Mouse (Mus musculus): ENCODE results near the gene Reln.

The Reln gene

DNA sequence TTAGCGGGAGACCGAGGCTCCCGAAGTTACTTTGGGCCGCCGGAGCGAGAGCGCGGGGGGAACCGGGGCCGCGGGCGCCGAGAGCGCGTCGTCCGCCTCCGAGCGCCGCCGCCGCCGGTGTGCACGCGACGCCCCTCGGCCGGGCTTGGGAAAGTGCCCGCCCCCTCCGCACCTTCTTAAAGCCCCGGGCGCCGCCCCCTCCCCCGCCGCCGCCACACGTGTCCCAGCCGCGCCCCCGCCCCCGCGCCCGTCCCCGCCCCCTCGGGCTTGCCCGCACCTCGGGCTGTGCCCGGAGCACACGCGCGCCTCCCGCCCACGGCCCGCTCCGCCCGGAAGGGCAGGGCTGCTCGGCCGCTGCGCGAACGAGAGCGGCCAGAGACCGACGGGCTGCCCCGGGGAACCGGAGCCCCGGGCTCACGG lies at the start of gene Reln:
Gene Reln, minus strand, starts transcription at position 147 of the 420 bp plus-strand sequence.
- no peak for DNase-seq (ENCODE audit: low spot score)

DNA sequence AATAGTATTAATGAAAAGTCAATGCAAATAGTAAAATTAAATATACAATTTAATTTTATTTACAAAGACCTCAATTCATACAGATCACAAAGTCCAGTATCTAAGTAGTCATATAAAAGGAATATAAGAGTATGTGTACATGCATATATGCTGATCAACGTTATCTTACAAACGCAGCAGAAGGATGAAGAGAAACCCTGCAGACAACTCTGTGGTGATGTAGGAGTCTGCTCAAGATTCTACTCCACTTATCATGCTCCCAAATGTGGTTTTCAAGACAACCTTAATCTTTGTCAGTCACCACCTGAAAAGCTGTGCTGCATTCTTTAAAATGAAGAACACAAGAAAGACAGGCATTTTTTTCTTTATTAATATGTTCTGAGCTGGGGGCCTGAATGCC lies 44.0 kb upstream of the Reln start:
- DNase-seq (ENCODE audit: low spot score), result no peak

DNA sequence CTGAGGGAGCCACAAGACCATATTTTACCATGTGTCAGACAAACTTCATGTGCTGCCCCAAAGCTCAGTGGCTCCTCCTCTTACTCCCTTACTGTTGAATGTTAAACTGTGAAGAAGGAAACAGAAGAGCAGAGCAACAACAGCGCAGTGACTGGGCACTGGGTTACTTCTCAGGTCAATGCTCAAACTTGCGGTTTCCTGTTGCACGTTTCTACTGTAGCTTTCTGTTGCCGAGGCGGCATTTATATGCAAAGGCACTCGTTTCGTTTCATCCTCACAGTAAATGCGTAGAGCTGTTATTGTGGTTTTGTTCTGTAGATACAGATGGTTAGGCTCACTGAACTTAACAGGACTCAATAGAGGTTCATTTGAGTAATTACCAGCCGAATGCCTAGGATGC lies 16.0 kb upstream of the Reln start:
- DNase-seq (ENCODE audit: low spot score), result no peak

DNA sequence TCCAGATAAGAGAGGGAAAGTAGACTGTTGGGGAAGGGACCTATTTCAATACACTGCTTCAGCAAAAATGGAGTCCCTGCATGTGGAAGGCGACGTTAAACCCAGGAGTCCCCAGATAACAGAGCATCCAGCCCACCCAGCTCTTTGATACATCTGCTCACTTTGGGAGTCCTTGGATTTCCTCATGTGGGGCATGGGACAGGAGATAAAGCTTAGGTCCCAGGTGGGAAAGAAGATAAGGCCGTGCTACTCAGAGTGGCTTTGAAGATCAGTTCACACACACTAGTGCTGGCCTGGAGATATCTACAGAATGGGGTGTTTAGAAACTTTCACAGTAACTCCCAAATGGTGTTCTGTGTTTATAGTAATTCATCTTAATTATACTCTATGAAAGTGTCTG lies 3.9 kb upstream of the Reln start:
- DNase-seq (ENCODE audit: low spot score), result no peak

DNA sequence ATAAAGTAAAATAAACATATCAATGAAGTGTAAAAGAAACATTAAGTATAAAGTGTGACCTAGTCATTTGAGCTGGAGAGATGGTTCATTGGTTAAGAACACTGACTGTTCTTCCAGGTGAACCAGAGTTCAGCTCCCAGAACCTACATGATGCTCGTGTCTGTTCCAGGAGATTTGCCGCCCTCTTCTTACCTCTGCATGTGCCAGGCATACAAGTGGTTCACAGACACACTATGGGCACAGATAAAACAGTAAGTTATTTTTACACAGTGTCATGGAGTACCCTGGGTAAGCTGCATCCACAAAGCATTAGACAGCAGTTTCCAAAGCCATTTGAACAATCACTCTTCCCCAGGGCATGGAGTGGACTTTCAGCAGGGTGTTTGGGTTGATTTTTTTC lies 3.2 kb upstream of the Reln start:
- DNase-seq (ENCODE audit: low spot score), result no peak

DNA sequence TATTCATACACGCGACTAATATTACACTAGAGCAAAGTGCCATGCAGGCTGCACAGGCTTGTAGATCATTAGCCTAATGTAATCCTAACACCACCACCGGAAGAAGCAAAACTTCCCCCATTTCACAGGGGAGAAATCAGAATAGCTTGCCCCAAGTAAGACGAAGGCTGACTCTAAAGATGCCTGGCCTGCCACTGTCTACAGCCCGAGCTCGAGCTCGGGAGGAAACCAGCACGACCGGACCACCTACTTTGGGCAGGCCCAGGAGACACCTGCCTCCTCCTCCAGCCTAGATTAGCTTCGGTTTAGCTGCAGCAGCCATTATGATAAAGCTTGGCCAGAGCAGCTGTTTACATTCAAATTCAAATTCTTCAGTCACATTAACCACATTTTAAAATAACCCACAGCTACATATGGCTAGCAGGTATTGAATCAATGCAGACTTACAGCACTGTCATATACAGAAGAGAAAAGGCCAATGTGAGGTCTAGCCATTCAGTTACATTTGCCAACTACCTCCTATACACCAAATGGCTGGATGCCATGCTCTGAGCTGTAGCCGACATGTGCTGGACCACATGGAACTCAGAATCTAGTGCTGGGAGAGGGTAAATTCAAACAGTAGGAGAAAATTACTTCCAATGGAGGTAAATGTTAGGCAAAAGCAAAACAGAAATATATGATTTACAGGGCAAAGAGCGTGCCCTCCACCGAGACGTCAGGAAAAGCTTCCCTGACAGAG lies 1.6 kb upstream of the Reln start:
- DNase-seq (ENCODE audit: low spot score), result no peak

DNA sequence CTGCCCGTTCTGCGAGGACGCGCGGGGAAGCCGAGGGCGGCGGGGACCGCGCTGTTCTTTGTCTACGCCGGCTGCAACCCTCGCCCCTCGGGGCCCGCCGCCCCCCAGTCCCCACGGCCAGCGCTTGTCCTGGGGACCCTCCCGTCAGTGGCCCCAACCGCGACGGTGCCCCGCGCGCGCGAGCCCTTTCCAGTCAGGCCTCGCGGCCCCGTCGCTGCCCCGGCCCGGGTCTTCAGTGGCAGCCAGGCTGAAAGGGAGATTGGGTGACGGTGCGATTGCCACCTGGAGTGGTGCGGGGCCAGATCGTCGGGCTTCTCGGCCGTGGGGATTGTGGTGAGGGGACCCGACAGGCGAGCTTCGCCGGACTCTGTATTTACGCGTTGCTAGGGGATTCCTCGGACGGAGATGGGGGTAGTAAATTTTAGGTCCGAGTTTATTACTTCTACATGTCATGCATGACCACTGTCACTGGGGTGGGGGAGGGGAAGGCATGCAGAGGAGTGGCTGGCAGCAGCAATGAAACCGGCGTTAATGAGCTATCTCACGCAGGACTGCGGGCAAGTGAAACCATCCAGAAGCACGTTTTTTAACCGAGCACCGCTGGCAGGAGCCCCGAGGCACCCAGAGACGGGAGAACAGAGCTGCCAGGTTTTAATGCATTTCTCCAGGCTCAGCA lies 612 bp upstream of the Reln start:
- no peak for DNase-seq (ENCODE audit: low spot score)

DNA sequence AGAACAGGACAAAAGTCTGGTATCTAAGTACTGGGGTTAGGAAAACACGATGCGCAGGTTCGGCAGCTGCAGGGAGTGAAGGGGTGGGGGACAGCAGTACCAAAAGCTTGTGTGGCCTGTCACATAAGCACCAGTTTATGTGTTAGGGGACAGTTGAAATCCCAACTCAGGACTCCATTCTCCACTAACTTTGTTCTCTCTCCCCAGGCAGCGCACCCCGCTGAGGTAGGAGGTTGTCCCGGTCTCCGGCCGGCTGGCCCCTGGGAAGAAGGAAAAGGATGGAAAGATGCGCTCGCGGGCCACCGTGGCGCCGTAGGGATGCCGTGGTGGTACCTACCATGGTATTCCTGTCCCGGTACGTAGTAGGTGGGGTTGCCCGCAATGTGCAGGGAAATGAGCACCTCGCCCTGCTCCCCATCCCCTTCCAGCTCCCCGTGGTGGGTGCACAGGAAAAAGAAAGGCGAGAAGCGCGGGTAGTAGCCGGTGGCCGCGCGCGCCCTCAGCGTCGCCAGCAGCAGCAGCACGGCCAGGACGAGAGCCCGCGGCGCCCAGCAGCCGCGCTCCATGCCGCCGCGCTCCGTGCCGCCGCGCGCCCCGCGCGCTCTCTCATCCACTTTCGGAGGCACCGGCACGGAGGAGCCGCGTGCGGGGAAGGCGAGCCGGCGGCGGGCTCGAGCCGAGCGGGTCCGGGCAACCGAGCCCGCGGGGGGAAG lies 503 bp downstream of the Reln start:
- DNase-seq (ENCODE audit: low spot score), result no peak

DNA sequence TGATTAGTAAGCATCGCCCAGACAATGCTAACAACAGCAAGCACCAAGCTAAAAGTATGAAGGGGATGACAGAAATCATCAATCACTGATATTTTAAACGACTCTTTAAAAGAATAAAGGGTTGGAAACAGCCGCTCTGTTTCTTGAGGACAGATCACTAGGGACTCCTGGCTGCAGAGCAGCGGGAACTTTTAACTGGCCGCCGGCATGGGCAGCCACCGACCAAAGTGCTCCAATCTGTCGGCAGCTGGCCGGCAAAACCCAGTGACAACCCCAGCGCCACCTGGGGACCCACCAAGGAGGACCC lies 1.0 kb downstream of the Reln start:
- no peak for DNase-seq (ENCODE audit: low spot score)

DNA sequence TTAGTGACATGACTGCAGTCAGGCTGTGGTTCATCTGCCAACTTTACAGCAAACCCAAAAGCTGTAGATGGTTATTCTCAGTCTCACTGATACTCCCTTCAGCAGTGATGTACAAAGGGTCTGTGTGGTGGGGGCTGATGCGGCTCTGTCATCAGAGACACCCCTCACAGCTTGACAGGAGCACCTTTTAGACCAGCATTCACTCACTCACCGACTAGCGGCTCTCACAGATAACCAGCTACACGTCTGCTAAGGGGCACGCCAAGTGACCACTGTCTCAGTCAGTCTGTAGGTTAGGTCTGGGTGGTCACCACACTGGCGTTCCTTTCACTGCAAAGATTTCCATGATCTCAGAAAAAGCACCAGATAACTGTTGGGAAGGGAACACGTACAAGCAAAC lies 2.0 kb downstream of the Reln start:
- no peak for DNase-seq (ENCODE audit: low spot score)

DNA sequence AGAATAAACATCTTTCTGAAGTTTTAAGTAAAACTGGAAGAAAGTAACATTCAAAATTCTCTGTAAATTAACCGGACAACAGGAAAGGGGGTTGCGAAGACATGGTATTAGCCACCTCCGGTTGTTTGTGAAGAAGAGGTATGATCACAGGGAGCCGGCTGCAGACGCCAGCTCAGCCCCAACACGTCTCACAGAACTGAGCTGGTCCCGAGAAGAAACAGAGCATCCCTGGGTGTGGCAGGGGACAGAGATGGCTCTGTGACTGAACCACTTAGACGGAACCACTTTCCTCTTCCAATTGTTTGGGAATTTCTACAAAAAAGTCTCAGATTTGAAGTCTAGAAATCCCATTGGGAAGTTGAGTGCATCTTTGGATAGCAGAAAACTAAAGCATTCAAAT lies 3.5 kb downstream of the Reln start:
- DNase-seq (ENCODE audit: low spot score), result no peak

DNA sequence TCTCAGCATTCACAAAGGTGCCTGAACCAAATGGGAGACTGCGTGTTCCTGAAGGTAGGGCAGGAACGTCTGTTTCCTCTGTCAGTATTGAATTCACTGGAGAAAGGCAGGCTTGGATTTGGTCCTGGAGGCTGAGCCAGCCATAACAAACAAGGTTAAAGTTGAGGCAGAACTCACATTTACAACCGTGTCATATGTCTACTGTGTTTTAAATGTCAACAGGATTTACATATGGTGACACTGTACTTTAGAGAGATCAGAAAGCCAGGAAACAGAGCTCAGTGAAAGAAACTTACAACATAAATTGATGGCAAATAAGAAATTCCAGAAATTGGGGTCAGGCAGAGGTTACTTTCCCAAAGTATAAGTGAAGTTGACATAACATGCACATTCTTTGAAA lies 9.1 kb downstream of the Reln start:
- no peak for DNase-seq (ENCODE audit: low spot score)

DNA sequence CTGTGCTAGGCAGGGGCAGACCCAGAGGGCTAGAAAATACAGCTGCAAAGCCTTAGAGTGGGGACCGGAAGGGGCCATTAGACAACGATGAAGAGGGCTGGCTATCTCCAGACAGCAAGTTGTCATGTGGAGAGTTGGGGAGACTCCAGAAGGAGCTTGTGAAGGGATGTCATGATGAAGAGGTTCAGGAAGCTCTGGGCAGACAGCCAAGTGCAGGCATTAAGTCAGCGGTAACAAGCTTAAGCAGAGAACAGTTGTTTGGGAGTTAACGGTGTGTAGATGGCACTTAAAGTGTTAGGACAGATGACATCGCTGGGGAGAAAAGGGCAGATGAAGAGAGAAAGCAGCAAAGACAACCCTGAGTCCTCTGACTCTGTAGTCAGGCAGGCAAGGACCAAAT lies 13.7 kb downstream of the Reln start:
- no peak for DNase-seq (ENCODE audit: low spot score)

DNA sequence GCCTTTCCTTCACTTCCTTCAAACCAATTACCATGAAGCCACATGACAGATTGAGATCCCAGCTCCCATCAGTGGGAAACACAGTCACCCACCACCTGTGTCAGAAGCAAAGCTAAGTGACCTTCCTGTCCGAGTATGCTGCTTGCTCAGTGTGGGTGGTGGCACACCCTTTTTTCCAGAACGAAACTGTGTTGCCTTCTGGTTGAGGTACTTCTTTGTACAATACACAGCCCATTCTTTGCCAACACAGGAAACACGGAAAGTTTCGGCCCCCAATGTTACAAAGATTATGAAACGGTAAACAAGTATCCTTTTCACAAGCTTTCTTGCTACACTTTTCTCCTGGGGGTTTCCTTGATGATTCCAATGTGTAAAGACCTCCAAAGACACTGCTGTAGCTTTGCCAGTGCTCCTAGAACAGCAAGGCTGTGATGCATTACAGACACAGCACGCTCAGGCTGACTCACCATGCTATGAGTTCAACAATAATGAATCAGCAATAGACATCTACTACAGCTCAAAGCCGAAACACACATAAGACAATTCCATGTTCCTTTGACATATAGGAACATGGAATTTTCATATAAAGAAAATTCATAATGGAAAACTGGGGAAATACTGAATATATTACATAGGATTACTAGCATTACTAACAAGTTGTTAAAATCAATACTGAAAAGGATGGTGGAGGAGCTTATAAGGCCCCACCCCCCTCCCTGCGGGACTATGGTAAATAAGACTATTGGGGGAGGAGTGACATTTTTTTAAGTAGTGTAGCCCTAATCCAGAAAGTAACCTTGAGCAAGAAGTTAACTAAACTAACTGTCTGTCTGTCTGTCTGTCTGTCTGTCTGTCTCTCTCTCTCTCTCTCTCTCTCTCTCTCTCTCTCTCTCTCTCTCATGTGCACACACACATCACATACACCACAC lies 15.8 kb downstream of the Reln start:
- no peak for DNase-seq (ENCODE audit: low spot score)

DNA sequence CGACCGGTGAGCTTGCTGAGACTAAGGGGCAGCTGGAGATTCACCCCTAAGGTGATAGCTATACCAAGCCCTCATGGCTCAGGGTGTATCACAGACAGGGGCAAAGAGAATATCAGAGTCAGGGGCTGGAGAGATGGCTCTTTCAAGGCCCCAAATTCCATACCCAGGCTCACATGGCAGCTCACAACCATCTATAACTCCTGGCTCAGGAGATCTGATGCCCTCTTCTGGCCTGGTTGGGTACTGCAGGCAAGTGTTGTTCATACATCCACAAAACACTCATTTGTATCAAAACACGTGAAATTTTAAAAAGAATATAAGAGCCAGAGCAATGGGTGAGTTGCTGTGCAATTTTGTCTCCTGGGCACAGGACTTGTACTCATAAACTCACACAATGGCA lies 17.3 kb downstream of the Reln start:
- DNase-seq (ENCODE audit: low spot score), result no peak

DNA sequence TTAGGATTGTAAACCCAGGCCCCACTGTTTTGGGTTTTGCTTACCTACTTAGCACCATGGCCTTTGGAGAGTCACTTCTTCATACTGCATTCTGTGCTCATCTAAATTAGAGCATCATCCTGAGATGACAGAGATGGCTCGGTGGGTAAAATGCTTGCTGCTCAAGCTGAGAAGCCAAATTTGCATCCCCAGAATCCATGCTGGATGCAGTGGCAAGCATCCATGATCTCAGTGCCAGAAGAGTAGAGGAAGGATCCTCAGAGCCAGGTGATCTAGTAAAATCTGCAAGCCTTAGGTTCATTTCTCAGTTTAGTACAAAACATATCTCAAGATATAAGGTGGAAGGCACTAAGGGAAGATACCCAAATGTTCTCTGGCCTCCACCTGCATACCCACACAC lies 20.7 kb downstream of the Reln start:
- DNase-seq (ENCODE audit: low spot score), result no peak

DNA sequence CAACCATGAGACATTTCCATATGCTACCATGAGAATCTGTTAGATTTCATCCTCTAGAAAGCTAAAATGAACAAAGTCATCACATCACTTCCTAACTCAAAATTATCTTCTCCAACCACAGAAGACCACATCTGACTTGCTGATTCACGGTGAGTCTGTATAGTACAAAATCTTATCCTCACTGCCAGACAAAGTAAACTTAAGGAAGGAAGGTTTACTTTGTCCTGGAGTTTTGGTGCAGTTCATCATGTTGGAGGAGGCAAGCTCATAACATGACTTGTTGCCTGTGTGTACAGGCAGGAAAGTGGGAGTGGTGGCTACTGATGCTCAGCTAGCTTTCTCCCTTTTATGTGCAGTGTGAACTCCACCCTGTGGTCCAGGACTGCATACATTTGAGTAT lies 26.7 kb downstream of the Reln start:
- no peak for DNase-seq (ENCODE audit: low spot score)

DNA sequence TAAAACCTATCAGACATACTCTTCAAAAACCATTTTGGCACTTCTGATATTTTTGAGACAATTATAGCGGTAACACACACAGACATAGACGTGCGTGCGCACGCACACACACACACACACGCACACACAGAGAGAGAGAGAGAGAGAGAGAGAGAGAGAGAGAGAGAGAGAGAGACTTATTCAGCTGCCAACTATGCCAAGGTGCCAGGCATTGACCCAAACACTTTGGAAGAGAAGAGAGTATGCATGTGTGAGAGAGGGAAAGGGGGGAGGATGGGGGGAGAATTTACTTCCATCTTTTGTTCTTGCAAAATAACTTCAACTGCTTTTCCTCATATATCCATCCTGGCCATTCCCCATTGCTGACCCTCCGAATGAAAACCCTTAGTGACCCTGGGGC lies 28.0 kb downstream of the Reln start:
- DNase-seq (ENCODE audit: low spot score), result no peak

DNA sequence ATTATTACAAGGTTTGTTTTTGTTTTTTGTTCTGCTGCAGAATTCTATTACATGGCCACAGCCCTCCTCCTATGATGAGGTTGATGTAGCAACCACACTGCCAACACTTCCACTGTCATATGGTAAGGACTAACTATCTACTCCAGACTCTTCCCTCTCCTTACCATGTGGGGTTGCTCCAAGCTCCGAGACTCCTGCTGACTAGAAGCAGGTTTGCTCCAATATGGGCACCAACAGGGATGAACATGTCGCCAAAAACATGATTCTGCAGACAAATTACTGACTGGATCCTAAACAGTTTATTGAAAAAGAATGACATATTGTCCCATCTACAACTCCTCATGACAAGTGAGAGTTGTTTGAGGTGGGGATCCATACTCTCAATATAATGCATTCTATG lies 28.5 kb downstream of the Reln start:
- no peak for DNase-seq (ENCODE audit: low spot score)

DNA sequence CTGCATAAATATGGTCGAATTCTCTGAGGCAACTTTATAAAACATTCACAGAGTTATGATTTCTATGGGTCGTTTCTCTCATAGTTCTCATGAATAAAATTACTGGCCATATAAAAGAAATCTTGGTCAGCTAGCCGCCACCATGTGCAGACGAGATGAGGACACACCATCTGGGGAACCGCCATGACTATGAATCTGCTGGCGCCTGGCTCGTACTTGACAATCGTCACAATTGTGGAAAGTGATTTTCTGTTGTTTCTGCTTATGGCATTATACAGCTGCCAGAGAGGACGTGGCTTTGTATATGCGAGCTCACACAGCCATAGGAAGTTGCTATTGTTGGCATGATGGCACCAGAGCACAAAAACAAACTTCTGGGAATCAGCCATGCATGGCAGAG lies 31.5 kb downstream of the Reln start:
- no peak for DNase-seq (ENCODE audit: low spot score)

DNA sequence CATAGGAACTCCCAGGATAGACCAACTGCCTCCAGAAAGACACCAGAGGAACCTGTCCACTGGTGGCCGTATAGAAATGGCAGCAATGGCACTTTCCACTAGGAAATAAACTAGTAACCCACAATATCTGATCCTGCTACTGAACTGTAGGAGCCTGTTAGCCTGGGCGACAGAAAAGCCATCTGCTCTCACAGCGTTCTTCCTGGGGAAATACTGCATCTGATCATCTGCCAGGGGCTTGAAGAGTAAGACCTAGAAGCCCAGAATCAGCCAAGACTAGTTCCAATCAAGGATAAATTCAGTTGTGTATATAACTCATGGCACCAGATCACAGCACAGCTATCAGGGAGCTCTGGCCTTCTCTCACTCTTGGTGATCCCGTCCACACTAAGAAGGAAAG lies 33.5 kb downstream of the Reln start:
- no peak for DNase-seq (ENCODE audit: low spot score)

DNA sequence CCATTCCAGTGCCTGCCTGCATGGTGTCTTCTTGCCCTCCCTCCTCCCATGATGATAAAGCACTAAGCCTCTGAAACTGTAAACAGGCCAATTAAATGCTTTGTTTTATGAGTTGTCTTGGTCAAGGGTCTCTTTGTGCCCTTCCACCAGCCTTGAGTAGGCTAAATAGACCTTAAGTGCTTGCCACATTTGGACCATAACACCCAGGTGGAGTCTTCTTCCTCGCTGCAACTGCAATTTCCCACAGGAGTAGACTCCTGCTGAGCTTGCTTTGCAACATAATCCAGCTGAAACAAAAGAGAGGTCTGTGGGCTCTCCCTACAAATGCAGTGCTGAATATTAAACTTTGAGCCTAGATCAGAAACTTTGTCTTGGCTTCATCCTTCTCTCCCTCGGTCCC lies 35.5 kb downstream of the Reln start:
- no peak for DNase-seq (ENCODE audit: low spot score)

DNA sequence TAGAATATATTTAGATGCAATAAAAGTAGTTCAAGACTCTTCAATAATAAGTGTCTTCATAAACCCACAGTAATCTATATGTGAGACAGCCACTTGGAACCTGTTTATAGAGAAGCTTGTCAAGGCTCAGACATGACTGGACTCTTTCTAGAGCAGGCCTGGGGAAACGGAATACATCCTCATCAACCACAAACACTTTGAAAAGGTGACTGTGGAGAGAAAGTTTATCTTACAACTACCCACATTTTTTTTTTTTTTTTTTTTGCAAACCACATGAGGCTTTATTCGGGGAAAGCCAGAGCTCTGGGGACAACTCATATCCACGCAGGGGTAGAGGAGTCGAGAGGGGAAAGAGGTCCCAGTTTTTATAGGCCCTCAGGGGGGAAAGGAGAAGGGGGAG lies 36.6 kb downstream of the Reln start:
- DNase-seq (ENCODE audit: low spot score), result no peak
